Mouse (Mus musculus): ENCODE results near the gene Ttn. TPM values are rescaled to one million over a fixed set of nuclear protein-coding genes. Genes with fewer than 3 reads are reported as not detected.

Ttn gene
- polyA plus RNA-seq, 1 experiment, result 0.12 TPM

- no peaks in the 10 kb centered on the region for H3K27me3 ChIP-seq (ENCODE audit: control insufficient read depth, insufficient read depth, low read length)
- DNase-seq (ENCODE audit: low read depth in 1 of 2, low spot score in 2 of 2), result no peak
- no peaks in the 10 kb centered on the region for H3K4me1 ChIP-seq (ENCODE audit: control insufficient read depth, insufficient read depth, insufficient read length)
- no peaks in the 10 kb centered on the region for H3K36me3 ChIP-seq (ENCODE audit: control insufficient read depth, insufficient read depth, low read length)
- no peak for TF ChIP-seq CTCF (IDR thresholded peaks at IDR 0.05; ENCODE audit: extremely low read depth, insufficient read depth, insufficient read length, insufficient replicate concordance)
- no peak for TF ChIP-seq POLR2A (IDR thresholded peaks at IDR 0.05; ENCODE audit: low read depth, low read length)
- no peak overlapping the region for H3K27ac ChIP-seq (ENCODE audit: insufficient read depth, low read length)
- WGBS, result 91% methylated on average over 15 of the region's 15 CpGs
- no peak overlapping the region for H3K4me3 ChIP-seq (ENCODE audit: extremely low read depth, insufficient read depth, insufficient read length)
Measured at GRCm38 (mm10) chr2:76756461-76756860, 225.9 kb downstream of the Ttn start.

GRCm38 (mm10) chr2:76751993-76752392 is 230.4 kb downstream of the Ttn start:
- no peak overlapping the region for H3K4me3 ChIP-seq (ENCODE audit: extremely low read depth, insufficient read depth, insufficient read length)
- TF ChIP-seq CTCF (IDR thresholded peaks at IDR 0.05; ENCODE audit: extremely low read depth, insufficient read depth, insufficient read length, insufficient replicate concordance) (no peak), POLR2A (IDR thresholded peaks at IDR 0.05; ENCODE audit: low read depth, low read length) (no peak)
- no peak overlapping the region for H3K27ac ChIP-seq (ENCODE audit: insufficient read depth, low read length)
- H3K4me1 ChIP-seq (ENCODE audit: control insufficient read depth, insufficient read depth, insufficient read length), result no peaks in the 10 kb centered on the region
- DNase-seq (ENCODE audit: low read depth in 1 of 2, low spot score in 2 of 2), result no peak
- H3K27me3 ChIP-seq (ENCODE audit: control insufficient read depth, insufficient read depth, low read length), result no peaks in the 10 kb centered on the region
- no peaks in the 10 kb centered on the region for H3K36me3 ChIP-seq (ENCODE audit: control insufficient read depth, insufficient read depth, low read length)
- WGBS, result 91% methylated on average over 6 of the region's 6 CpGs

- TF ChIP-seq CTCF (IDR thresholded peaks at IDR 0.05; ENCODE audit: extremely low read depth, insufficient read depth, insufficient read length, insufficient replicate concordance) (no peak), POLR2A (IDR thresholded peaks at IDR 0.05; ENCODE audit: low read depth, low read length) (no peak)
- 92% methylated on average over 21 of the region's 21 CpGs for WGBS
- Histone ChIP-seq H3K36me3 (ENCODE audit: control insufficient read depth, insufficient read depth, low read length) (no peaks in the 10 kb centered on the region), H3K4me1 (ENCODE audit: control insufficient read depth, insufficient read depth, insufficient read length) (no peaks in the 10 kb centered on the region), H3K27ac (ENCODE audit: insufficient read depth, low read length) (no peak overlapping the region), H3K4me3 (ENCODE audit: extremely low read depth, insufficient read depth, insufficient read length) (no peak overlapping the region), H3K27me3 (ENCODE audit: control insufficient read depth, insufficient read depth, low read length) (no peaks in the 10 kb centered on the region)
- no peak for DNase-seq (ENCODE audit: low read depth in 1 of 2, low spot score in 2 of 2)
Measured at GRCm38 (mm10) chr2:76749341-76750110, 232.8 kb downstream of the Ttn start.

- no peaks in the 10 kb centered on the region for H3K27me3 ChIP-seq (ENCODE audit: control insufficient read depth, insufficient read depth, low read length)
- 96% methylated on average over 14 of the region's 14 CpGs for WGBS
- H3K4me1 ChIP-seq (ENCODE audit: control insufficient read depth, insufficient read depth, insufficient read length), result no peaks in the 10 kb centered on the region
- no peaks in the 10 kb centered on the region for H3K36me3 ChIP-seq (ENCODE audit: control insufficient read depth, insufficient read depth, low read length)
- no peak for DNase-seq (ENCODE audit: low read depth in 1 of 2, low spot score in 2 of 2)
- no peak overlapping the region for H3K27ac ChIP-seq (ENCODE audit: insufficient read depth, low read length)
- no peak overlapping the region for H3K4me3 ChIP-seq (ENCODE audit: extremely low read depth, insufficient read depth, insufficient read length)
- TF ChIP-seq POLR2A (IDR thresholded peaks at IDR 0.05; ENCODE audit: low read depth, low read length), result no peak
- no peak for TF ChIP-seq CTCF (IDR thresholded peaks at IDR 0.05; ENCODE audit: extremely low read depth, insufficient read depth, insufficient read length, insufficient replicate concordance)
Measured at GRCm38 (mm10) chr2:76748696-76749095, 233.7 kb downstream of the Ttn start.

- no peaks in the 10 kb centered on the region for H3K4me1 ChIP-seq (ENCODE audit: control insufficient read depth, insufficient read depth, insufficient read length)
- no peaks in the 10 kb centered on the region for H3K27me3 ChIP-seq (ENCODE audit: control insufficient read depth, insufficient read depth, low read length)
- no peak overlapping the region for H3K4me3 ChIP-seq (ENCODE audit: extremely low read depth, insufficient read depth, insufficient read length)
- no peak overlapping the region for H3K27ac ChIP-seq (ENCODE audit: insufficient read depth, low read length)
- 95% methylated on average over 14 of the region's 14 CpGs for WGBS
- 0 out of 2 replicates have a peak, but pooled peaks cover 1% of the 10 kb centered on the region for H3K36me3 ChIP-seq (ENCODE audit: control insufficient read depth, insufficient read depth, low read length)
- TF ChIP-seq CTCF (IDR thresholded peaks at IDR 0.05; ENCODE audit: extremely low read depth, insufficient read depth, insufficient read length, insufficient replicate concordance) (no peak), POLR2A (IDR thresholded peaks at IDR 0.05; ENCODE audit: low read depth, low read length) (no peak)
- DNase-seq (ENCODE audit: low read depth in 1 of 2, low spot score in 2 of 2), result no peak
Measured at GRCm38 (mm10) chr2:76719650-76720049, 262.7 kb downstream of the Ttn start.

- no peak overlapping the region for H3K27ac ChIP-seq (ENCODE audit: insufficient read depth, low read length)
- no peak overlapping the region for H3K4me3 ChIP-seq (ENCODE audit: extremely low read depth, insufficient read depth, insufficient read length)
- 84% methylated on average over 8 of the region's 8 CpGs for WGBS
- DNase-seq (ENCODE audit: low read depth in 1 of 2, low spot score in 2 of 2), result no peak
- H3K36me3 ChIP-seq (ENCODE audit: control insufficient read depth, insufficient read depth, low read length), result 0 out of 2 replicates have a peak, but pooled peaks cover 1% of the 10 kb centered on the region
- H3K27me3 ChIP-seq (ENCODE audit: control insufficient read depth, insufficient read depth, low read length), result no peaks in the 10 kb centered on the region
- TF ChIP-seq CTCF (IDR thresholded peaks at IDR 0.05; ENCODE audit: extremely low read depth, insufficient read depth, insufficient read length, insufficient replicate concordance) (no peak), POLR2A (IDR thresholded peaks at IDR 0.05; ENCODE audit: low read depth, low read length) (no peak)
- H3K4me1 ChIP-seq (ENCODE audit: control insufficient read depth, insufficient read depth, insufficient read length), result no peaks in the 10 kb centered on the region
Measured at GRCm38 (mm10) chr2:76714984-76715383, 267.4 kb downstream of the Ttn start.

- TF ChIP-seq CTCF (IDR thresholded peaks at IDR 0.05; ENCODE audit: extremely low read depth, insufficient read depth, insufficient read length, insufficient replicate concordance) (no peak), POLR2A (IDR thresholded peaks at IDR 0.05; ENCODE audit: low read depth, low read length) (no peak)
- Histone ChIP-seq H3K4me1 (ENCODE audit: control insufficient read depth, insufficient read depth, insufficient read length) (no peaks in the 10 kb centered on the region), H3K27ac (ENCODE audit: insufficient read depth, low read length) (no peak overlapping the region), H3K4me3 (ENCODE audit: extremely low read depth, insufficient read depth, insufficient read length) (no peak overlapping the region), H3K36me3 (ENCODE audit: control insufficient read depth, insufficient read depth, low read length) (0 out of 2 replicates have a peak, but pooled peaks cover 2% of the 10 kb centered on the region), H3K27me3 (ENCODE audit: control insufficient read depth, insufficient read depth, low read length) (no peaks in the 10 kb centered on the region)
- WGBS, result 83% methylated on average over 3 of the region's 3 CpGs
- DNase-seq (ENCODE audit: low read depth in 1 of 2, low spot score in 2 of 2), result no peak
Measured at GRCm38 (mm10) chr2:76708512-76708911, 273.8 kb downstream of the Ttn start.

Measured in spleen, adult 2 months (tissue).